Mouse (Mus musculus) bone marrow macrophage, adult 2 months (primary cell): ENCODE data around the gene Bmp10. TPM values are rescaled to one million over a fixed set of nuclear protein-coding genes. Genes with fewer than 3 reads are reported as not detected.

Source experiments
- H3K27ac ChIP-seq: 2 replicates; pipeline ENCODE4 v1.5.1; 2012; ENCODE audit warnings: low read depth, low read length; ENCODE audit not compliant: insufficient read depth
- H3K4me1 ChIP-seq: 2 replicates; pipeline ENCODE4 v1.6.1; 2012; ENCODE audit warnings: low read length; ENCODE audit not compliant: control insufficient read depth, insufficient read depth
- H3K4me3 ChIP-seq: 2 replicates; pipeline ENCODE4 v1.5.1; 2012; ENCODE audit warnings: mild to moderate bottlenecking, low read length, moderate library complexity; ENCODE audit not compliant: insufficient read depth
- CTCF ChIP-seq: IDR thresholded peaks from 2 replicates; pipeline ENCODE4 v1.5.1; 2012; ENCODE audit warnings: low read depth, mild to moderate bottlenecking, low read length, moderate library complexity
- POLR2A ChIP-seq: IDR thresholded peaks from 2 replicates; pipeline ENCODE4 v1.6.1; 2012; ENCODE audit warnings: mild to moderate bottlenecking, low read depth, low read length, borderline replicate concordance
- polyA plus RNA-seq: library from polyadenylated mRNA; stranded (reverse); fragments of >200 nt; gene quantifications from 2 replicates; pipeline ENCODE4 v1.2.4, GENCODE M21; 2012; ENCODE audit not compliant: missing spikeins, insufficient read depth, insufficient read length

Bmp10 gene
- polyA plus RNA-seq, 1 experiment: not detected

DNA sequence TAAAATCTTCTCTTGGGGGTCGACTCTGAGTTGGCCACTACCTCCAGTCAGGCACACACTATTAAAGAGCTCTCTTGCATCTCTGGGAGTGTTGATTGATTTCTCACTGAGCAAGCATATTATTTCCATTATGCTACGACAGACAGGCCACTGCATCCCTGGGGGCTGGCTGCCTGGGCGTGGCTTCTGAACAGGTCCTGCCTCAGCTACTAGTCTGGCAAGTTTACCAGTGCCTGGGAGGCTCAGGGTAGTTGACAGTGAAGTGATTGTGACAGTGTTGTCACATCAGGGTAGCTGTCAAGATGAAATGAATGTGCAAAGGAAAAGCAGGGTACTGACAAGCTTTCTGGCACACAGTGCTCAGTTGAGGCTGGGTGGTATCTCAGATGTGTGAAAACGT is 50.1 kb downstream of the Bmp10 start:
- Histone ChIP-seq H3K4me3 (no peak overlapping the region), H3K27ac (no peak overlapping the region), H3K4me1 (no peaks in the 10 kb centered on the region)
- no peak for TF ChIP-seq CTCF
- TF ChIP-seq POLR2A: no peak

DNA sequence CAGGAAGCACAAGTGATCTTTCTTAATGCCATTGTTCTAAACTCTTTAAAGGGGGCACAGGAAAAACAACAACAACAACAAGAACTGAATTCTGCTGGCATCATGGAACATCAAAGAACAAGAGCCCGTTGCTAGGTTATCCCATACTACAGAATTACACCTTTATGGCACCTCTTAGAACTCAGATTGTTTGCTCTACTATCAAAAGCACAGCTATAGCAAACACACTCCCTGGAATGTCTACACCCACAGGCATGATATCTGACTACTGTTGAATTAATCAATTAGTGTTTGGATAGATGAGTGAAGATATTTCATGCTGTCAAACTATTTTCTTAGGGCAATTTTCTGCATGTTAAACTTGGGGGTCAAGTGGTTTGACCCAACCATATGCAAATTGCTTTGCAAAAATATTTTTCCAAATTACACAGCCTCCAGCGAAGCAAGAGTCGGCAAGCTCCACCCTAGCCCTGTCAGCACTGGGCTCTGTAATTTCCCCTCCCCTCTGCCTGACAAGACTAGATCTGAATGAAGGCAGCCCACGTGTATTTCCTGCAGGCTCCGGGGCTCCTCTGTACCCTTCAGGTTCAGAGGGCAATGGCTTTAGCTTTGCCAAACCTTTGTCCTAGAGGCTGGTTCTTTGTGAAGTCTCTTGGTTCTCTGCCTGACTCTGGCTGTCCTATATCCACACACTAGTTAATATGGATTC is 50.7 kb downstream of the Bmp10 start:
- Histone ChIP-seq H3K4me1 (no peaks in the 10 kb centered on the region), H3K27ac (no peak overlapping the region), H3K4me3 (no peak overlapping the region)
- no peak for TF ChIP-seq POLR2A
- no peak for TF ChIP-seq CTCF

DNA sequence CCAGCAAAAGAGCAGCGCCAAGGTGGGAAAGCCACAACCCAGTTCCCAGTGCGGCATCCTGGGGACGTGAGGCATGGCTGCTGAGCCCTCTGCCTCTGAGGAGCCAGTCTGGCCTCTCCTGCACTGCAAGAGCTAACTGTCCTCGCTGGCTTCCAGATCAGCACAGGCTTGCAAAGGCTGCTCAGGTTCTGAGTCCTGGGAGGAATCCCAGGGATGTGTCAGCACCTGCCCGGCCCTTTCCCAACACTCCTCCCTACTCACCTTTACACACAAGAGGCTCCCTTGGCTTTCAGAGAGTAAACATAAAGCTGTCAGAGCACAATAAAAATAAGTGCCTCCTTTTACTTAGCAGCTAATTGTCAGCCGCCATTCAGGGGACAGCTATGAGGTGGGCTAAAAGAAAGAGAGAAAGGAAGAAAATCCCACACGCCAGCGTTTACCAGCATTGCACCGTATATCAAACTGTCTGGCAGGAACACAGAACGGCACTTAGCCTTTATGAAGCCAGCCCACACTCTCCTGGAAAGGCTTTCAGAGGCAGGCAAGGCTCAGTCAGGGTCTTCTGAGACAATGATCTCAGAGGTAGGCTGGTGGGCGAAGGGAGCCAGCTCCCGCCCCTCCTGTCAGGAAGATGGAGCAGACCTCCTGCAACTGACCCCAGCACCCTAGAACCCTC is 54.6 kb downstream of the Bmp10 start:
- Histone ChIP-seq H3K4me3 (no peak overlapping the region), H3K4me1 (0 out of 2 replicates have a peak, but pooled peaks cover 2% of the 10 kb centered on the region), H3K27ac (no peak overlapping the region)
- TF ChIP-seq POLR2A (no peak), CTCF (no peak)

DNA sequence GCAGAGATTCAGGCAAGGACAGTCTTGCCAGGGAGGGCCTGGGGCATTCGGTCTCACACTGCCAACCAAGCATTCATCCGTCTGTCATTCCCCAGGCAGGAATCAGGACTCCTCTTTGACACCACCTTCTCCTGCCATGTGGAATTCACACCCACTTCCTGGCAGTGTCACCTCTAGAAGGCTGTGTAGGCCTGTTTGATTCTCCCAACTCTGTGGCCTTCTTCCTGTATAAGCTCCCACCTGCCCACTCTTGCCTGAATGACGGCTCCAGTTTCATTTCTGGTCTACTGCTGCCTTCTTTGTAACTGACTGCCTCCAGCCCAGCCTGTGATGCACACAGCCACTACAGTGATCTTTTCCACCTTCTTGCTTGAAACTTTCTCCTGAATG is 55.1 kb downstream of the Bmp10 start:
- no peak overlapping the region for H3K4me3 ChIP-seq
- H3K4me1 ChIP-seq: 0 out of 2 replicates have a peak, but pooled peaks cover 2% of the 10 kb centered on the region
- TF ChIP-seq POLR2A (no peak), CTCF (no peak)
- no peak overlapping the region for H3K27ac ChIP-seq

DNA sequence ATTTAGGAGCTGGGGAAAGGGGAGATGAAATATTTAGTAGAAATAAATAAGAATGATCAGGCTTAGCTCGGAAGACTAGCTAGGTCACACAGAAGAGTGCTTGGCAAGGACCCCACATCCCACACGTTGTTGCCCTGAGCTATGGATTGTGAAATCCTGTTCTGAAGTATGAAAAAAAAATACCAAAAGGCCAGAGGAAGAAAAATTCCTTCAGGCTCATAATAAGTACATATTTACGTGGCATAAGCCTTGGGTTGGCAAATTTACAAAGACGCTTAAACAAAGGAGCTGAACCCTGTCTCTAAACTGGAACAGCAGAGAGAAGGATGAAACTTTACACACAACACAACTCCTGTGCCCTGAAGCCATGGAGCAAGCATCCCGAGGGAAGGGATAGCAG is 56.0 kb downstream of the Bmp10 start:
- Histone ChIP-seq H3K27ac (no peak overlapping the region), H3K4me3 (no peak overlapping the region), H3K4me1 (0 out of 2 replicates have a peak, but pooled peaks cover 2% of the 10 kb centered on the region)
- TF ChIP-seq POLR2A (no peak), CTCF (no peak)

Other genes with a start within 250 kb of the Bmp10 start
- gene Antxr1, start 93.2 kb upstream of the Bmp10 start, polyA plus RNA-seq: 0.63 and 1.5 TPM in 2 replicates
- gene Gkn1, start 78.1 kb upstream of the Bmp10 start, polyA plus RNA-seq: not detected in 2 replicates
- gene Gkn2, start 55.6 kb upstream of the Bmp10 start, polyA plus RNA-seq: not detected in 2 replicates
- gene Gkn3, start 40.1 kb upstream of the Bmp10 start, polyA plus RNA-seq: not detected in 2 replicates
- 66.3 and 69.0 TPM in 2 replicates for gene Arhgap25, start 104.3 kb downstream of the Bmp10 start, polyA plus RNA-seq
- gene Prokr1, start 161.7 kb downstream of the Bmp10 start, polyA plus RNA-seq: 0.70 and 1.1 TPM in 2 replicates
- 8.2 and 9.5 TPM in 2 replicates for gene Aplf, start 243.2 kb downstream of the Bmp10 start, polyA plus RNA-seq